Mouse (Mus musculus): Measurements from ENCODE around the gene Dyrk1a. TPM values are rescaled to one million over a fixed set of nuclear protein-coding genes. Genes with fewer than 3 reads are reported as not detected.
A peak's percentile ranks its signal among the peaks of the same experiment; 100 is the strongest.

Gene Dyrk1a
- polyA plus RNA-seq, 1 experiment from 2014 or later: 13.3 TPM

DNA sequence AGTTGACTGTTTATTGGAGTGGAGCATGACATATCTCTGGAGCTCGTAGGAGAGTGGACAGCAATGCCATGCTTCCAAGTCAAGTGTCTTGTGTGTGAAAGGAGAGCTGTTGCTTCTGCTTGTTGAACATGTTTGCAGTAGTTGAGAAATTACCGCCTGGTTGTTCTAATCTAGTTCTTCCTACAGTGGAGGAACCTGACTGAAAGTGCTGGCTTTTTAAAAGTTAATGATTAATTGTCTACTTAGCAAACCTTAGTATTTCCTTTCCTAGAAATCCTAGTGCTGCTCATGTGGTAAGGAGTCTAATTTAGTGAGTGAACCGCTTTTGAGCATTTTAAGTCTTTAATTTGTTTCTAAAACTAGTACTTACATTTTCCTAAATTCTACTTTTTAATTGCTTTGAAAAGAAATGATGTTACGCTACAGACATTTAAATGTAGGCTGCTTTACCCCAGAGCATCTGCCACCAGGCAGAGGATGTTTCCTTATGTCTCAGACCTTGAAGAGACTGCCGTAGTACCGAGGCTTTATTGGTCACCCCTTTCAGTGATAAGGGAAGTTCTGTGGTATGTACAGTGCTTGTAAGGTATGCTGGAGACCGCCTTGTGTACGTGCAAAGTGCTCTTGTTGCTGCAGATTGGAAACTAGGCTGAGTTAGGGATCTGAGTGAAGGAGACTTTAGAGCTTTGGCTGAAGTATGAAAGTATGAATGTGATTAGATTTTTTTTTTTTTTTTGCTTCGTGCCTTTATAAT lies 59.3 kb downstream of the Dyrk1a start:
- H3K9ac ChIP-seq (ENCODE audit: low read depth, low read length): no peak overlapping the region
- no peak overlapping the region for H3K4me3 ChIP-seq (ENCODE audit: low read length)
- H3K4me1 ChIP-seq (ENCODE audit: control insufficient read depth, insufficient read depth, low read length): peaks cover 18% of the 10 kb centered on the region
- ATAC-seq (ENCODE audit: low FRiP score, low TSS enrichment): no peak
- peak overlapping the region; percentile 49; the same call in 1 of the 2 replicates for H3K27ac ChIP-seq (ENCODE audit: low read depth, low read length)
- H3K36me3 ChIP-seq (ENCODE audit: control insufficient read depth, insufficient read depth, low read length): no peaks in the 10 kb centered on the region
- no peaks in the 10 kb centered on the region for H3K9me3 ChIP-seq (ENCODE audit: control insufficient read depth, low read length)
- 73% methylated on average over 9 of the region's 9 CpGs for whole genome bisulfite sequencing
- no peaks in the 10 kb centered on the region for H3K27me3 ChIP-seq (ENCODE audit: control insufficient read depth, insufficient read depth, low read length)
- no peak overlapping the region for H3K4me2 ChIP-seq (replicated peaks; ENCODE audit: low read depth, low read length)

DNA sequence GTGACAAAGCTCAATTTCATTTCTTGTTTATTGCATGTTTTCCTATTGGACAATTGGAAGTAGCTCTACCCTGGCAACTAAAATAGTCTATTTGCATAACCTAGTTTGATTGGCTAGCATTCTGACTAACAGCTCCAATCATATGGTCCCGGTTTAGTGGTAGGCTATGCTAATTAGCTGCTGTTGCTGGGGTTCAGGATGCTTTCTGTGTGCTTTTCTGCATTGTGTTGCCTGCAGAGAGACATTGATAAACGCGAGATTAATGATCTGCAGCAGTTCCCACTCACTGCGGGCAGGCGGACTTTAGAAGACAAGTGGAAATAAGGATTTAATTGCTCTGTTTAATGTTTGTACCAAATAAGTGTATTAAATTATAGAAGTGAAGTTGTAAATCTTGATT lies 62.2 kb downstream of the Dyrk1a start:
- WGBS: 6% methylated on average over 5 of the region's 5 CpGs

DNA sequence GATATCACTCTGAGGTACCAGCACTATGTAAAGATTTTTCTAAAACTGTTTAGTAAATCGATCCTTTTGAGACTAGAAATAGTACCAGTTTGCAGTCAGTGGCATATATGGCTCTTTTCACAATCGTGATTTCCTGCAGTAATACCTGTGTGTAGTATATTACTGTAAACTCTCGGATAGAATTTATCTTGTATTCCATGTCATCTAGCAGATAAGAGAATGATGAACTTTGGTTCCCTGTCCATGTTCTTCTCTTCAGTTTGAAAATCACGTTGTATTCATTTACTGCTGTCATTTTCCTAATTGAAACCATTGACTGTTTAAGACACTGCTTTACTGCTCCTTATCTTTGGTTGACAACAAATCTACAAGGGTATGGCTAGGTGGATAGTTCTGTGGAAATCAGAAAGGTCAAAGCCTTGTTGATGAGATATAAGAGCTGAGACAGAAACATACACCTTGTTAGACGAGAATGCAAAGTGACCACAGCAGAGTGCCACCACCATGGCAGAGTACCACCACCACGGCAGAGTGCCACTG lies 62.7 kb downstream of the Dyrk1a start:
- H3K9ac ChIP-seq (ENCODE audit: low read depth, low read length): no peak overlapping the region
- no peaks in the 10 kb centered on the region for H3K9me3 ChIP-seq (ENCODE audit: control insufficient read depth, low read length)
- H3K27me3 ChIP-seq (ENCODE audit: control insufficient read depth, insufficient read depth, low read length): no peaks in the 10 kb centered on the region
- ATAC-seq (ENCODE audit: low FRiP score, low TSS enrichment): no peak
- H3K4me1 ChIP-seq (ENCODE audit: control insufficient read depth, insufficient read depth, low read length): peaks cover 18% of the 10 kb centered on the region
- H3K27ac ChIP-seq (ENCODE audit: low read depth, low read length): peak overlapping the region; percentile 55; the same call in 1 of the 2 replicates
- H3K4me3 ChIP-seq (ENCODE audit: low read length): no peak overlapping the region
- 67% methylated on average over 6 of the region's 6 CpGs for WGBS
- H3K4me2 ChIP-seq (replicated peaks; ENCODE audit: low read depth, low read length): no peak overlapping the region
- H3K36me3 ChIP-seq (ENCODE audit: control insufficient read depth, insufficient read depth, low read length): no peaks in the 10 kb centered on the region

More for the DNA sequence above, 62.2 kb downstream of the Dyrk1a start:
- Histone ChIP-seq H3K9ac (ENCODE audit: low read depth, low read length) (no peak overlapping the region), H3K4me3 (ENCODE audit: low read length) (no peak overlapping the region), H3K36me3 (ENCODE audit: control insufficient read depth, insufficient read depth, low read length) (no peaks in the 10 kb centered on the region), H3K27me3 (ENCODE audit: control insufficient read depth, insufficient read depth, low read length) (no peaks in the 10 kb centered on the region), H3K4me2 (replicated peaks; ENCODE audit: low read depth, low read length) (no peak overlapping the region), H3K4me1 (ENCODE audit: control insufficient read depth, insufficient read depth, low read length) (peaks cover 18% of the 10 kb centered on the region), H3K27ac (ENCODE audit: low read depth, low read length) (no peak overlapping the region), H3K9me3 (ENCODE audit: control insufficient read depth, low read length) (no peaks in the 10 kb centered on the region)
- peak; percentile 96 for ATAC-seq (ENCODE audit: low FRiP score, low TSS enrichment)

DNA sequence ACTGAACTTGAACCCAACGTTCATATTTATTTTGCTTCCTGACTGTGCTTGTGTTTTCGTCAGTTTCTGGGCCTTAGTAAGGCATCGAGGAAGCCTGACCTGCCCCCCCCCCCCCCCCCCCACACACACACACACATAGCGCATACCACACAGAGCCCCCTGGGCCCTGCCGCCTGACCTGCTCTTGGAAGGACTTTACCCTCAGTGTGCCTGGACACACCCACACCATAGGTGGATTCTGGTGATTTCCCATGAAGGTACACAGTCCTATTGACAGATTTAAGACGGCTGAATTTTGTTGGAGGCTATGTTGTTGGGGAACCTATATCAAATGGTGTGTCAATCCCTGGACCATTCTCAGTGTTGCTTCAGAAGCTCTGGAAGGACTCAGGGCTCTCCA lies 63.2 kb downstream of the Dyrk1a start:
- H3K4me3 ChIP-seq (ENCODE audit: low read length): no peak overlapping the region
- H3K9ac ChIP-seq (ENCODE audit: low read depth, low read length): no peak overlapping the region
- no peak overlapping the region for H3K4me2 ChIP-seq (replicated peaks; ENCODE audit: low read depth, low read length)
- no peaks in the 10 kb centered on the region for H3K36me3 ChIP-seq (ENCODE audit: control insufficient read depth, insufficient read depth, low read length)
- 73% methylated on average over 6 of the region's 6 CpGs for WGBS
- H3K27me3 ChIP-seq (ENCODE audit: control insufficient read depth, insufficient read depth, low read length): no peaks in the 10 kb centered on the region
- H3K27ac ChIP-seq (ENCODE audit: low read depth, low read length): no peak overlapping the region; the same call in 1 of the 2 replicates
- peaks cover 14% of the 10 kb centered on the region for H3K4me1 ChIP-seq (ENCODE audit: control insufficient read depth, insufficient read depth, low read length)
- no peaks in the 10 kb centered on the region for H3K9me3 ChIP-seq (ENCODE audit: control insufficient read depth, low read length)
- no peak for ATAC-seq (ENCODE audit: low FRiP score, low TSS enrichment)

DNA sequence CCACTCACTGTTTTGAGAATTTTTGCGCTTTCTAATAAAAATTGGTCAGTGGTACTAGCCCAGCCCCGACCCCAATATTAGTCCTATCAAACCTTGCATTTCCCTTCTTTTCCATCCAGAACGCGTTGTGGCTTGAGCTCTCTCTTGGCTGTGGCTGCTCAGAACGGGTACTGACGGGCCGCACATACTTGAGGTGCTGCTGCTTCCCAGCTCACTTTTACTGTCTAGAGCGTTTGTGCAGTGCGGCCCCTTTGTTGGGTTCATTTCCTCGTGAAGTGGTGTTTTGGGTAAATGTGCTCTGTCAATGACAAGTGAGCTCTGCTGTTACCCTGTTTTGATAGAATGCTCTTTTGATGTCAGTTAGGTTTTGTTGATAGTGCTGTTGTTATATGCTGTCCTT lies 67.6 kb downstream of the Dyrk1a start:
- Histone ChIP-seq H3K36me3 (ENCODE audit: control insufficient read depth, insufficient read depth, low read length) (no peaks in the 10 kb centered on the region), H3K9me3 (ENCODE audit: control insufficient read depth, low read length) (no peaks in the 10 kb centered on the region), H3K4me2 (replicated peaks; ENCODE audit: low read depth, low read length) (no peak overlapping the region), H3K9ac (ENCODE audit: low read depth, low read length) (no peak overlapping the region), H3K4me1 (ENCODE audit: control insufficient read depth, insufficient read depth, low read length) (peaks cover 8% of the 10 kb centered on the region), H3K27ac (ENCODE audit: low read depth, low read length) (no peak overlapping the region), H3K27me3 (ENCODE audit: control insufficient read depth, insufficient read depth, low read length) (no peaks in the 10 kb centered on the region), H3K4me3 (ENCODE audit: low read length) (no peak overlapping the region)
- 76% methylated on average over 10 of the region's 10 CpGs for WGBS
- no peak for ATAC-seq (ENCODE audit: low FRiP score, low TSS enrichment)

DNA sequence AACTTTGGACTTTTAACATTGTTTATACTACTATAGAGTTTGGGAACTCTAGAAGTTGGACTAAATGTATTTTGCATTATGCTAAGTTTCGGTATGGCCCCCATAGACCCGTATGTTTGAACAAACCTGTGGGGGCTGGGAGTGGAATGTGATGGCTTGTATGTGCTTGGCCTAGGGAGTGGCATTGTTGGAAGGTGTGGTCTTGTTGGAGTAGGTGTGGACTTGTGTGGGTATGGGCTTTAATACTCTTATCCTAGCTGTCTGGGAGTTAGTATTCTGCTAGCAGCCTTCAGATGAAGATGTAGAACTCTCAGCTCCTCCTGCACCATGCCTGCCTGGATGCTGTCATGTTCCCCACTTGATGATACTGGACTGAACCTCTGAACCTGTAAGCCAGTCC lies 72.0 kb downstream of the Dyrk1a start:
- no peak overlapping the region for H3K9ac ChIP-seq (ENCODE audit: low read depth, low read length)
- H3K4me2 ChIP-seq (replicated peaks; ENCODE audit: low read depth, low read length): no peak overlapping the region
- no peaks in the 10 kb centered on the region for H3K36me3 ChIP-seq (ENCODE audit: control insufficient read depth, insufficient read depth, low read length)
- no peak overlapping the region for H3K27ac ChIP-seq (ENCODE audit: low read depth, low read length)
- H3K4me3 ChIP-seq (ENCODE audit: low read length): no peak overlapping the region
- H3K4me1 ChIP-seq (ENCODE audit: control insufficient read depth, insufficient read depth, low read length): 0 out of 2 replicates have a peak, but pooled peaks cover 2% of the 10 kb centered on the region
- ATAC-seq (ENCODE audit: low FRiP score, low TSS enrichment): no peak
- H3K9me3 ChIP-seq (ENCODE audit: control insufficient read depth, low read length): no peaks in the 10 kb centered on the region
- WGBS: 95% methylated on average over 2 of the region's 2 CpGs
- no peaks in the 10 kb centered on the region for H3K27me3 ChIP-seq (ENCODE audit: control insufficient read depth, insufficient read depth, low read length)

DNA sequence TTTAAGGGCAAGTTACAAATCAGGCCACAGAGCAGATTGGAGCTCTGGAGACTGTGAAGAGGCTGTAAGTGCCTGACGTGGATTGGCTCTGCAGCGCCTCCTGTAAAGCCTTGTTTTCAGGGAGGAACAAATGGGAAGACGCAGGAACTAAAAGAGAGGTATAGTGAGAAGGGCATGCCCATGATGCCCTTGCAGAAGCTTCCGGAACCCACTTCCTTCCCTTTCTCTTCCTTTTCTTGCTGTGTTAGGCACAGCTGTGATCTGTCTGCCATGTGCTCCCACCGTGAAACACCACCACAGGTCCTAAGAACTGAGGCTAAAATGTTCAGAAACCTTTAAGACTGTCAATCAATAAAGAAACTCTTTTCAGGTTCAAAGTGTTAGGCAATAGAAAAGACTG lies 77.3 kb downstream of the Dyrk1a start:
- no peak for ATAC-seq (ENCODE audit: low FRiP score, low TSS enrichment)
- Histone ChIP-seq H3K9me3 (ENCODE audit: control insufficient read depth, low read length) (no peaks in the 10 kb centered on the region), H3K4me2 (replicated peaks; ENCODE audit: low read depth, low read length) (no peak overlapping the region), H3K27ac (ENCODE audit: low read depth, low read length) (no peak overlapping the region), H3K4me1 (ENCODE audit: control insufficient read depth, insufficient read depth, low read length) (0 out of 2 replicates have a peak, but pooled peaks cover 5% of the 10 kb centered on the region), H3K9ac (ENCODE audit: low read depth, low read length) (no peak overlapping the region), H3K27me3 (ENCODE audit: control insufficient read depth, insufficient read depth, low read length) (no peaks in the 10 kb centered on the region), H3K36me3 (ENCODE audit: control insufficient read depth, insufficient read depth, low read length) (no peaks in the 10 kb centered on the region), H3K4me3 (ENCODE audit: low read length) (no peak overlapping the region)
- WGBS: 58% methylated on average over 5 of the region's 5 CpGs

DNA sequence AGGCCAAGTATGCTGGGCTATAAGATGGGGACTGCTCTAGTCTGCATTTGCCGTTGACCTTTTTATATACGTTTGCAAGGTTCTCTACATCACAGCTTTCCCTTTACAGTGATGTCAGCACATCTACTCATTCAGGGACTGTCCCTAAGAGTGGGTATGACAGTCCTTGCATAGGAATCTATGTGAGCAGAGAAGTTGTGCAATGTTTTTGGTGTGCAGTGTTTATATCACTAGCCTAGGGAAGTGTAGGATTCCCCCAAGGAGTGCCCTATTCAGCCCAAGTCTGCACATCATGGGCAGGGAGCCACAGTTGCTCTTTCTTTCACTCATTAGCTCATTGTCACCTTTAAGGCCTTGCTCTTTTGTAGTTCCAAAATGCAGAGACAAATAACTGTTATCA lies 78.1 kb downstream of the Dyrk1a start:
- Histone ChIP-seq H3K4me2 (replicated peaks; ENCODE audit: low read depth, low read length) (no peak overlapping the region), H3K36me3 (ENCODE audit: control insufficient read depth, insufficient read depth, low read length) (no peaks in the 10 kb centered on the region), H3K4me1 (ENCODE audit: control insufficient read depth, insufficient read depth, low read length) (0 out of 2 replicates have a peak, but pooled peaks cover 5% of the 10 kb centered on the region), H3K27ac (ENCODE audit: low read depth, low read length) (no peak overlapping the region), H3K4me3 (ENCODE audit: low read length) (no peak overlapping the region), H3K27me3 (ENCODE audit: control insufficient read depth, insufficient read depth, low read length) (no peaks in the 10 kb centered on the region), H3K9ac (ENCODE audit: low read depth, low read length) (no peak overlapping the region), H3K9me3 (ENCODE audit: control insufficient read depth, low read length) (no peaks in the 10 kb centered on the region)
- no peak for ATAC-seq (ENCODE audit: low FRiP score, low TSS enrichment)
- WGBS: 95% methylated on average over 2 of the region's 2 CpGs

DNA sequence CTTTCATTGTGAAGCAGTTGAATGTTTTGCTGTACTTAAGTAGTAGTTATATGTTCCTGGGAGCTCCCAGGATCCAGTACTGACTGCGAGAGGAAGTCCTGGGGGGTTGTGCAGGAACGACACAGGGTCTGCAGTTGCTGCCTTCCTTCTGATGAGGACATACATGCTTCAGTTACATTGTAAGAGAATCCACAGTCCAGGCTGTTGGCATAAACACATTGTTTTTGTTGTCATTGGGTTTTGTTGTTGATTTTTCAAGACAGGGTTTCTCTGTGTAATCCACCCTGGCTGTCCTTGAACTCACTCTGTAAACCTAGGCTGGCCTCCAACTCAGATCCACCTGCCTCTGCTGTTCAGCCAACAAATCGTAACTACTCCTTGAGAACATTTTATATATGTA lies 80.1 kb downstream of the Dyrk1a start:
- no peaks in the 10 kb centered on the region for H3K36me3 ChIP-seq (ENCODE audit: control insufficient read depth, insufficient read depth, low read length)
- H3K4me1 ChIP-seq (ENCODE audit: control insufficient read depth, insufficient read depth, low read length): 0 out of 2 replicates have a peak, but pooled peaks cover 8% of the 10 kb centered on the region
- H3K4me2 ChIP-seq (replicated peaks; ENCODE audit: low read depth, low read length): no peak overlapping the region
- WGBS: 82% methylated on average over 3 of the region's 3 CpGs
- H3K27me3 ChIP-seq (ENCODE audit: control insufficient read depth, insufficient read depth, low read length): no peaks in the 10 kb centered on the region
- no peak overlapping the region for H3K27ac ChIP-seq (ENCODE audit: low read depth, low read length)
- no peaks in the 10 kb centered on the region for H3K9me3 ChIP-seq (ENCODE audit: control insufficient read depth, low read length)
- H3K4me3 ChIP-seq (ENCODE audit: low read length): no peak overlapping the region
- ATAC-seq (ENCODE audit: low FRiP score, low TSS enrichment): no peak
- H3K9ac ChIP-seq (ENCODE audit: low read depth, low read length): no peak overlapping the region

Data from kidney, embryonic 14.5 days (tissue).